Mouse (Mus musculus) MEL (cell line): ENCODE data around the gene Tnnc1. TPM values are rescaled to one million over a fixed set of nuclear protein-coding genes. Genes with fewer than 3 reads are reported as not detected.

Experiments
- DNase-seq: peaks from one replicate; pipeline ENCODE4 v3.0.0; 2011; ENCODE audit warnings: low read depth, low spot score
- H3K27ac ChIP-seq: 2 replicates; pipeline ENCODE4 v1.5.1; 2012; ENCODE audit warnings: low read depth, mild to moderate bottlenecking, control low read depth, low read length, moderate library complexity; ENCODE audit not compliant: control insufficient read depth
- H3K27me3 ChIP-seq, 2 experiments: fragments of 150-350 bp in 1 of 2; sonication (generic) in 1 of 2; 2 replicates each; pipeline ENCODE4 v1.6.1; 2012; ENCODE audit warnings: low read length in 2 of 2, mild to moderate bottlenecking in 2 of 2, improper control_type of control experiment in 1 of 2, moderate library complexity in 1 of 2; ENCODE audit not compliant: insufficient read depth in 2 of 2, control insufficient read depth in 1 of 2
- H3K36me3 ChIP-seq, 2 experiments: 2 replicates each; pipeline ENCODE4 v1.6.1; 2012 to 2014; ENCODE audit warnings: low read length in 2 of 2, improper control_type of control experiment in 1 of 2, inconsistent platforms in 1 of 2, mild to moderate bottlenecking in 1 of 2; ENCODE audit not compliant: insufficient read depth in 2 of 2, control insufficient read depth in 1 of 2
- H3K4me1 ChIP-seq, 2 experiments: fragments of 150-350 bp in 1 of 2; sonication (generic) in 1 of 2; 2 replicates each; pipeline ENCODE4 v1.6.1; 2012; ENCODE audit warnings: low read length in 2 of 2, improper control_type of control experiment in 1 of 2, mild to moderate bottlenecking in 1 of 2; ENCODE audit not compliant: insufficient read depth in 2 of 2, control insufficient read depth in 1 of 2
- H3K4me3 ChIP-seq, 2 experiments: fragments of 150-350 bp in 1 of 2; sonication (generic) in 1 of 2; 2 replicates each; pipeline ENCODE4 v1.5.1; 2012; ENCODE audit warnings: low read depth in 2 of 2, low read length in 2 of 2, mild to moderate bottlenecking in 2 of 2, moderate library complexity in 2 of 2, control low read depth in 1 of 2, improper control_type of control experiment in 1 of 2; ENCODE audit not compliant: control insufficient read depth in 1 of 2, insufficient read depth in 1 of 2
- H3K79me2 ChIP-seq: 2 replicates; pipeline ENCODE4 v1.6.1; 2012; ENCODE audit warnings: mild to moderate bottlenecking, low read length, moderate library complexity; ENCODE audit not compliant: control insufficient read depth, poor library complexity, insufficient read depth
- H3K9ac ChIP-seq: 2 replicates; pipeline ENCODE4 v1.6.1; 2012; ENCODE audit warnings: low read depth, mild to moderate bottlenecking, control low read depth, low read length, moderate library complexity; ENCODE audit not compliant: control insufficient read depth, poor library complexity, severe bottlenecking
- H3K9me3 ChIP-seq: fragments of 150-350 bp; sonication (generic); replicated peaks from 2 replicates; pipeline ENCODE4 v1.6.1; 2012; ENCODE audit warnings: mild to moderate bottlenecking, low read length, improper control_type of control experiment, moderate library complexity; ENCODE audit not compliant: insufficient read depth
- BHLHE40 ChIP-seq: IDR thresholded peaks from 2 replicates; pipeline ENCODE4 v1.6.1; 2012; ENCODE audit warnings: low read depth, mild to moderate bottlenecking, inconsistent platforms, low read length, improper control_type of control experiment, borderline replicate concordance
- CHD1 ChIP-seq: IDR thresholded peaks from 2 replicates; pipeline ENCODE4 v1.6.1; 2012; ENCODE audit warnings: low read depth, mild to moderate bottlenecking, inconsistent platforms, low read length, improper control_type of control experiment
- CHD2 ChIP-seq: IDR thresholded peaks from 2 replicates; pipeline ENCODE4 v1.6.1; 2011; ENCODE audit warnings: low read length, improper control_type of control experiment
- CTCF ChIP-seq, 3 experiments: IDR thresholded peaks in 2 of 3; conservative IDR thresholded peaks in 1 of 3; 2 replicates each; pipeline ENCODE4 v1.5.1; 2011 to 2012; ENCODE audit warnings: low read length in 3 of 3, low read depth in 2 of 3, mild to moderate bottlenecking in 2 of 3, improper control_type of control experiment in 1 of 3, inconsistent platforms in 1 of 3, mixed read lengths in 1 of 3, moderate library complexity in 1 of 3; ENCODE audit not compliant: control insufficient read depth in 1 of 3, insufficient read depth in 1 of 3, poor library complexity in 1 of 3, severe bottlenecking in 1 of 3
- E2F4 ChIP-seq: IDR thresholded peaks from 2 replicates; pipeline ENCODE4 v1.6.1; 2011; ENCODE audit warnings: low read depth, low read length, improper control_type of control experiment, borderline replicate concordance
- ELF1 ChIP-seq: IDR thresholded peaks from 2 replicates; pipeline ENCODE4 v1.6.1; 2014; ENCODE audit warnings: low read depth, mild to moderate bottlenecking, inconsistent platforms, low read length, improper control_type of control experiment, moderate library complexity
- EP300 ChIP-seq, 2 experiments: IDR thresholded peaks; 2 replicates each; pipeline ENCODE4 v1.6.1; 2011; ENCODE audit warnings: improper control_type of control experiment in 2 of 2, low read length in 2 of 2, low read depth in 1 of 2, mild to moderate bottlenecking in 1 of 2
- ETS1 ChIP-seq: IDR thresholded peaks from 2 replicates; pipeline ENCODE4 v1.6.1; 2012; ENCODE audit warnings: low read depth, mild to moderate bottlenecking, inconsistent platforms, low read length, improper control_type of control experiment, moderate library complexity
- GABPA ChIP-seq: IDR thresholded peaks from 2 replicates; pipeline ENCODE4 v1.6.1; 2012; ENCODE audit warnings: low read depth, mild to moderate bottlenecking, inconsistent platforms, low read length, improper control_type of control experiment, moderate library complexity
- HCFC1 ChIP-seq: IDR thresholded peaks from 2 replicates; pipeline ENCODE4 v1.6.1; 2012; ENCODE audit warnings: low read depth, mild to moderate bottlenecking, inconsistent platforms, low read length, improper control_type of control experiment, moderate library complexity
- JUND ChIP-seq: IDR thresholded peaks from 2 replicates; pipeline ENCODE4 v1.6.1; 2011; ENCODE audit warnings: low read depth, mild to moderate bottlenecking, improper control_type of control experiment, low read length
- KAT2A ChIP-seq: conservative IDR thresholded peaks from 2 replicates; pipeline ENCODE4 v1.6.1; 2012; ENCODE audit warnings: low read depth, low read length, improper control_type of control experiment, inconsistent platforms
- MAFK ChIP-seq: IDR thresholded peaks from 2 replicates; pipeline ENCODE4 v1.6.1; 2011; ENCODE audit warnings: low read depth, mild to moderate bottlenecking, low read length, improper control_type of control experiment, borderline replicate concordance
- MAX ChIP-seq: IDR thresholded peaks from 2 replicates; pipeline ENCODE4 v1.6.1; 2011; ENCODE audit warnings: low read length, improper control_type of control experiment
- MAZ ChIP-seq: IDR thresholded peaks from 2 replicates; pipeline ENCODE4 v1.6.1; 2012; ENCODE audit warnings: low read depth, mild to moderate bottlenecking, inconsistent platforms, low read length, improper control_type of control experiment
- MEF2A ChIP-seq: IDR thresholded peaks from 2 replicates; pipeline ENCODE4 v1.6.1; 2014; ENCODE audit warnings: low read depth, mild to moderate bottlenecking, inconsistent platforms, low read length, improper control_type of control experiment; ENCODE audit not compliant: poor library complexity, insufficient replicate concordance, severe bottlenecking; ENCODE audit errors: extremely low read depth
- MYB ChIP-seq: IDR thresholded peaks from 2 replicates; pipeline ENCODE4 v1.6.1; 2011; ENCODE audit warnings: mild to moderate bottlenecking, low read depth, low read length, improper control_type of control experiment
- MYC ChIP-seq: IDR thresholded peaks from 2 replicates; pipeline ENCODE4 v1.6.1; 2011; ENCODE audit warnings: low read depth, mild to moderate bottlenecking, low read length, improper control_type of control experiment, moderate library complexity
- NELFE ChIP-seq: IDR thresholded peaks from 2 replicates; pipeline ENCODE4 v1.6.1; 2011; ENCODE audit warnings: low read depth, low read length, improper control_type of control experiment
- NRF1 ChIP-seq: IDR thresholded peaks from 2 replicates; pipeline ENCODE4 v1.6.1; 2014; ENCODE audit warnings: low read depth, mild to moderate bottlenecking, inconsistent platforms, low read length, improper control_type of control experiment, moderate library complexity; ENCODE audit not compliant: poor library complexity, insufficient read depth, severe bottlenecking
- POLR2A ChIP-seq, 2 experiments: IDR thresholded peaks; 2 replicates each; pipeline ENCODE4 v1.6.1; 2011 to 2012; ENCODE audit warnings: low read length in 2 of 2, mild to moderate bottlenecking in 2 of 2, control low read depth in 1 of 2, improper control_type of control experiment in 1 of 2, low read depth in 1 of 2, moderate library complexity in 1 of 2; ENCODE audit not compliant: control insufficient read depth in 1 of 2, insufficient read depth in 1 of 2, poor library complexity in 1 of 2
- POLR2AphosphoS2 ChIP-seq: IDR thresholded peaks from 2 replicates; pipeline ENCODE4 v1.6.1; 2011; ENCODE audit warnings: low read length, improper control_type of control experiment
- POLR2AphosphoS5 ChIP-seq: IDR thresholded peaks from 2 replicates; pipeline ENCODE4 v1.6.1; 2012; ENCODE audit warnings: low read depth, borderline replicate concordance, mild to moderate bottlenecking, inconsistent platforms, low read length, moderate library complexity, mixed read lengths
- RAD21 ChIP-seq: IDR thresholded peaks from 2 replicates; pipeline ENCODE4 v1.6.1; 2011; ENCODE audit warnings: mild to moderate bottlenecking, low read depth, low read length, improper control_type of control experiment
- RCOR1 ChIP-seq: IDR thresholded peaks from 2 replicates; pipeline ENCODE4 v1.6.1; 2012; ENCODE audit warnings: low read depth, mild to moderate bottlenecking, inconsistent platforms, low read length, improper control_type of control experiment
- SIN3A ChIP-seq: IDR thresholded peaks from 2 replicates; pipeline ENCODE4 v1.6.1; 2012; ENCODE audit warnings: low read length, improper control_type of control experiment, inconsistent platforms
- SMC3 ChIP-seq: IDR thresholded peaks from 2 replicates; pipeline ENCODE4 v1.6.1; 2011; ENCODE audit warnings: low read depth, low read length, improper control_type of control experiment
- TAL1 ChIP-seq: IDR thresholded peaks from 2 replicates; pipeline ENCODE4 v1.6.1; 2012; ENCODE audit warnings: mild to moderate bottlenecking, inconsistent platforms, low read length, moderate library complexity, mixed read lengths
- TBP ChIP-seq: IDR thresholded peaks from 2 replicates; pipeline ENCODE4 v1.8.0; 2011; ENCODE audit warnings: low read depth, low read length, improper control_type of control experiment
- TCF12 ChIP-seq: IDR thresholded peaks from 2 replicates; pipeline ENCODE4 v1.6.1; 2014; ENCODE audit warnings: low read depth, mild to moderate bottlenecking, inconsistent platforms, low read length, improper control_type of control experiment, moderate library complexity
- UBTF ChIP-seq: IDR thresholded peaks from 2 replicates; pipeline ENCODE4 v1.6.1; 2012; ENCODE audit warnings: low read depth, mild to moderate bottlenecking, inconsistent platforms, low read length, improper control_type of control experiment, moderate library complexity, borderline replicate concordance; ENCODE audit not compliant: insufficient read depth
- USF1 ChIP-seq: IDR thresholded peaks from 2 replicates; pipeline ENCODE4 v1.6.1; 2014; ENCODE audit warnings: low read depth, mild to moderate bottlenecking, inconsistent platforms, low read length, improper control_type of control experiment, moderate library complexity
- USF2 ChIP-seq, 2 experiments: IDR thresholded peaks; 2 replicates each; pipeline ENCODE4 v1.6.1; 2011 to 2012; ENCODE audit warnings: improper control_type of control experiment in 2 of 2, low read length in 2 of 2, borderline replicate concordance in 1 of 2, inconsistent platforms in 1 of 2, low read depth in 1 of 2, mild to moderate bottlenecking in 1 of 2; ENCODE audit not compliant: insufficient read depth in 1 of 2
- ZC3H11A ChIP-seq: IDR thresholded peaks from 2 replicates; pipeline ENCODE4 v1.6.1; 2012; ENCODE audit warnings: low read depth, mild to moderate bottlenecking, inconsistent platforms, low read length, improper control_type of control experiment
- ZKSCAN1 ChIP-seq: IDR thresholded peaks from 2 replicates; pipeline ENCODE4 v1.6.1; 2012; ENCODE audit warnings: low read depth, mild to moderate bottlenecking, inconsistent platforms, low read length, improper control_type of control experiment, moderate library complexity
- ZMIZ1 ChIP-seq: IDR thresholded peaks from 2 replicates; pipeline ENCODE4 v1.6.1; 2012; ENCODE audit warnings: low read depth, mild to moderate bottlenecking, inconsistent platforms, low read length, improper control_type of control experiment, moderate library complexity
- ZNF384 ChIP-seq: IDR thresholded peaks from 2 replicates; pipeline ENCODE4 v1.6.1; 2012; ENCODE audit warnings: low read depth, mild to moderate bottlenecking, inconsistent platforms, low read length, improper control_type of control experiment
- polyA plus RNA-seq, 2 experiments: library from polyadenylated mRNA; stranded (reverse) in 1 of 2; unstranded in 1 of 2; fragments of >175 nt in 1 of 2; fragments of >200 nt in 1 of 2; gene quantifications; 2 replicates each; pipeline versions ENCODE4 v1.2.1 to v1.2.4; 2012; ENCODE audit warnings: low replicate concordance in 2 of 2, low read depth in 1 of 2; ENCODE audit not compliant: insufficient read length in 2 of 2, insufficient read depth in 1 of 2, missing spikeins in 1 of 2
- total RNA-seq: library from RNA; depleted of rRNA; stranded (reverse); fragments of 300-350 nt; gene quantifications from 2 replicates; pipeline ENCODE4 v1.2.3, GENCODE M21; 2012

Gene Tnnc1
- total and polyA plus RNA-seq, 3 experiments: 0.19 TPM; not detected in 2

GRCm38 (mm10) chr14:31233996-31234591 is 26.0 kb downstream of the Tnnc1 start:
- peak overlapping the region; percentile 33 for H3K9ac ChIP-seq
- H3K27ac ChIP-seq: no peak overlapping the region
- peak; percentile 78 for DNase-seq

DNA sequence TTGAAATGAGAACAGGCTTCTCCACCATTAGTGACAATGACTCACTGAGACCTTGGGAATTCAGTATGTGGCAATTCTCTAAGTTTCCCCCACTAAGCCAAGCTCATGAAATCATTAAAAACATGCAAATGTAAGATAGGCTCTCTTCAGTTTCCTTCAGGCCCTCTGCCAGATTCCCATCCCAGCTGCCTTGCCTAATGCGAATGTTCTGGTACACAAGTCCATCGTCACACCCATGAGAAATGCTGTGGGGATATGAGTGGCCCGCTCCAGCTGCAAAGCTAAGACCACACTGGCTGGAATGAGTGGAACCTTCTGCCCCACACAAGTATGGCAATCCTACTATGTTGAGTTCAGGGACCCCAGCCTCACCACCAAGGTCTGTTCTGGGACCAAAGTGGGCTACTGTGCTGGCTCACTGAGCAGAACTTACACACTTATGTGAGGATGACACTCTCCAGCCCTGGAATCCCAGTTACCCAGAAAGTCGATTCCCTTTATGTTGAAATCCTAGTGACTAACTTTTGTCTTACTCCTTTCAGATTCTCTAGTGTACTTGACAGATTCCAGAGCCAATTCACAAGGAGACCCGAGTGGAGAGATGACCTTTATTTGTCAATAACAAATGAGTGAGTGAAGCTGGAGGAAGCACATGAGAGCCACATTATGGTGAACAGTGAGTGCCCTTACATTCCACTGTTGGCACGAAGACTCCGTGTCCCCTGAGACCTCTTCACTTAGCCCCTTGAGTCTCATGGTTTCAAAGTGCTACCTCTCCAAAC is 29.2 kb downstream of the Tnnc1 start:
- Histone ChIP-seq H3K4me3 (no peak overlapping the region), H3K4me1 (no peaks in the 10 kb centered on the region), H3K36me3 (no peaks in the 10 kb centered on the region), H3K9ac (no peak overlapping the region), H3K27ac (no peak overlapping the region), H3K9me3 (no peaks in the 10 kb centered on the region), H3K27me3 (peaks cover 0 to 1% of the 10 kb centered on the region in 2 experiments; a peak in 2 of 4 replicates), H3K79me2 (no peaks in the 10 kb centered on the region)
- no peak for DNase-seq
- TF ChIP-seq POLR2AphosphoS2 (no peak), RCOR1 (no peak), ZMIZ1 (no peak), USF1 (no peak), POLR2AphosphoS5 (no peak), CHD2 (no peak)

More at GRCm38 (mm10) chr14:31233996-31234591, 26.0 kb downstream of the Tnnc1 start:
- Histone ChIP-seq H3K27me3 (peaks cover 4 to 5% of the 10 kb centered on the region in 2 experiments), H3K36me3 (no peaks in the 10 kb centered on the region), H3K79me2 (no peaks in the 10 kb centered on the region), H3K4me3 (peak overlapping the region; percentile 4 to 42; a peak in 2 of 4 replicates), H3K9me3 (no peaks in the 10 kb centered on the region), H3K4me1 (no peaks in the 10 kb centered on the region)
- TF ChIP-seq RAD21 (peak; percentile 74), CHD1 (no peak), TAL1 (no peak), SMC3 (peak; percentile 84), MAZ (no peak), NRF1 (no peak), MAFK (no peak), MEF2A (no peak), TBP (no peak), USF1 (no peak), ZMIZ1 (no peak), RCOR1 (peak; percentile 71), SIN3A (no peak), TCF12 (no peak), GABPA (no peak), POLR2AphosphoS2 (no peak), JUND (no peak), MYC (no peak), EP300 (IDR thresholded peaks at IDR 0.05; ENCODE audit: low read depth in 1 of 2, low read length in 2 of 2) (no peak), E2F4 (no peak), CTCF (IDR thresholded peaks at IDR 0.05 in 2 of 3, conservative IDR thresholded peaks at IDR 0.05 in 1 of 3; ENCODE audit: control insufficient read depth in 1 of 3, insufficient read depth in 1 of 3, low read depth in 2 of 3, low read length in 3 of 3, poor library complexity in 1 of 3, severe bottlenecking in 1 of 3) (peak; percentile 63 to 90 (median 88)), HCFC1 (no peak), MYB (no peak), ZKSCAN1 (no peak), KAT2A (no peak), POLR2AphosphoS5 (no peak), USF2 (IDR thresholded peaks at IDR 0.05; ENCODE audit: borderline replicate concordance in 1 of 2, insufficient read depth in 1 of 2, low read depth in 1 of 2, low read length in 2 of 2) (no peak), ZNF384 (no peak), ELF1 (no peak), CHD2 (no peak), POLR2A (IDR thresholded peaks at IDR 0.05; ENCODE audit: control insufficient read depth in 1 of 2, insufficient read depth in 1 of 2, low read depth in 1 of 2, low read length in 2 of 2, poor library complexity in 1 of 2) (no peak), MAX (no peak), BHLHE40 (no peak), ETS1 (no peak), ZC3H11A (0 out of 2 replicates have a peak, but pooled peaks have one; percentile 34), UBTF (no peak), NELFE (no peak)
